Comparison of ENCODE assay signal across 8 mouse cellular contexts in genomic region chr5:125442136-125442995, GRCm38 (mm10). TPM values are rescaled to one million over a fixed set of nuclear protein-coding genes. Genes with fewer than 3 reads are reported as not detected.
DNase-seq lines count a peak whose midpoint lies in the region; ATAC-seq and TF ChIP-seq lines count a peak whose summit lies in the region.

No protein-coding gene starts in this region.

- DNase-seq in kidney, adult 11 months, result no peak
- DNase-seq in heart, postnatal 0 days (ENCODE audit: low spot score), result no peak
- peak; percentile 53 to 57 for DNase-seq in spleen, postnatal 36 days (ENCODE audit: low spot score in 2 of 2)
- no peak for DNase-seq in left cerebral cortex, postnatal 14 days (ENCODE audit: low spot score in 2 of 2)

- no peaks in the 10 kb centered on the region for H3K27me3 ChIP-seq in kidney, embryonic 14.5 days (ENCODE audit: control insufficient read depth, insufficient read depth, low read length)
- no peaks in the 10 kb centered on the region for H3K27me3 ChIP-seq in heart, postnatal 0 days (ENCODE audit: control insufficient read depth, insufficient read depth, low read length)
- no peaks in the 10 kb centered on the region for H3K27me3 ChIP-seq in liver, embryonic 16.5 days (ENCODE audit: control insufficient read depth, insufficient read depth, low read depth, low read length)

- TF ChIP-seq EP300 in heart, postnatal 0 days (IDR thresholded peaks at IDR 0.05; ENCODE audit: low read depth), result no peak

- no peaks in the 10 kb centered on the region for H3K9me3 ChIP-seq in kidney, embryonic 14.5 days (ENCODE audit: control insufficient read depth, low read length)
- H3K9me3 ChIP-seq in heart, postnatal 0 days (replicated peaks; ENCODE audit: control insufficient read depth, low read length), result no peaks in the 10 kb centered on the region
- H3K9me3 ChIP-seq in liver, embryonic 16.5 days (replicated peaks; ENCODE audit: control insufficient read depth, low read length), result no peaks in the 10 kb centered on the region

- H3K27ac ChIP-seq in kidney, embryonic 14.5 days (ENCODE audit: low read depth, low read length), result peak overlapping the region; percentile 82; the same call in 1 of the 2 replicates
- H3K27ac ChIP-seq in bone marrow, adult 2 months (ENCODE audit: control insufficient read depth, insufficient read depth, low read depth, low read length, poor library complexity), result peak overlapping the region; percentile 73
- peak overlapping the region; percentile 92 for H3K27ac ChIP-seq in heart, postnatal 0 days (ENCODE audit: low read depth)
- peak overlapping the region; percentile 69 for H3K27ac ChIP-seq in liver, embryonic 16.5 days (ENCODE audit: low read length)

- ATAC-seq in kidney, embryonic 14.5 days (ENCODE audit: low FRiP score, low TSS enrichment), result peak; percentile 7; the same call in 1 of the 2 replicates
- peak; percentile 1; the same call in 1 of the 2 replicates for ATAC-seq in heart, postnatal 0 days (ENCODE audit: insufficient read depth, low read depth)
- ATAC-seq in liver, embryonic 16.5 days (ENCODE audit: low read depth), result no peak
- ATAC-seq in cerebellum, adult (ENCODE audit: insufficient number of reproducible peaks, low FRiP score, low TSS enrichment), result no peak; the same call in 1 of the 2 replicates

- H3K4me1 ChIP-seq in kidney, embryonic 14.5 days (ENCODE audit: control insufficient read depth, insufficient read depth, low read length), result 0 out of 2 replicates have a peak, but pooled peaks cover 9% of the 10 kb centered on the region
- peaks cover 5% of the 10 kb centered on the region for H3K4me1 ChIP-seq in bone marrow, adult 2 months (ENCODE audit: control insufficient read depth, insufficient read depth, low read length)
- peaks cover 4% of the 10 kb centered on the region; the same call in 1 of the 2 replicates for H3K4me1 ChIP-seq in heart, postnatal 0 days (ENCODE audit: control insufficient read depth, insufficient read depth)
- peaks cover 22% of the 10 kb centered on the region for H3K4me1 ChIP-seq in liver, embryonic 16.5 days (ENCODE audit: control insufficient read depth, low read depth, low read length)

- no peak for TF ChIP-seq POLR2A in bone marrow, adult 2 months (IDR thresholded peaks at IDR 0.05; ENCODE audit: borderline replicate concordance, control insufficient read depth, low read depth, low read length)

- peak overlapping the region; percentile 80 for H3K4me3 ChIP-seq in kidney, embryonic 14.5 days (ENCODE audit: low read length)
- H3K4me3 ChIP-seq in bone marrow, adult 2 months (replicated peaks; ENCODE audit: control insufficient read depth, low read depth, low read length), result peak overlapping the region; percentile 65
- peak overlapping the region; percentile 96 for H3K4me3 ChIP-seq in heart, postnatal 0 days (ENCODE audit: low read depth, low read length)
- H3K4me3 ChIP-seq in liver, embryonic 16.5 days (ENCODE audit: low read depth, low read length), result peak overlapping the region; percentile 95

- intact Hi-C loops in left cerebral cortex, postnatal 14 days (cut with DNase I), result no loop called here

- no peak for TF ChIP-seq CTCF in bone marrow, adult 2 months (IDR thresholded peaks at IDR 0.05; ENCODE audit: control insufficient read depth, insufficient read depth, low read length)
- no peak for TF ChIP-seq CTCF in heart, postnatal 0 days (IDR thresholded peaks at IDR 0.05; ENCODE audit: low read depth)

- 20% methylated on average over 27 of the region's 27 CpGs for WGBS in kidney, embryonic 14.5 days
- WGBS in bone marrow, adult 2 months, result 15% methylated on average over 27 of the region's 27 CpGs
- WGBS in heart, postnatal 0 days, result 22% methylated on average over 27 of the region's 27 CpGs
- 16% methylated on average over 27 of the region's 27 CpGs for WGBS in liver, embryonic 16.5 days (ENCODE audit: insufficient replicate concordance)

- peak overlapping the region; percentile 81 for H3K9ac ChIP-seq in kidney, embryonic 14.5 days (ENCODE audit: low read depth, low read length)
- peak overlapping the region; percentile 85 for H3K9ac ChIP-seq in heart, postnatal 0 days (replicated peaks; ENCODE audit: low read depth, low read length)
- H3K9ac ChIP-seq in liver, embryonic 16.5 days (ENCODE audit: low read depth, low read length), result peak overlapping the region; percentile 84

- H3K4me2 ChIP-seq in kidney, embryonic 14.5 days (replicated peaks; ENCODE audit: low read depth, low read length), result peak overlapping the region; percentile 84
- peak overlapping the region; percentile 94 for H3K4me2 ChIP-seq in heart, postnatal 0 days (ENCODE audit: low read depth, low read length)
- peak overlapping the region; percentile 99 for H3K4me2 ChIP-seq in liver, embryonic 16.5 days (ENCODE audit: low read depth, low read length)

- no peaks in the 10 kb centered on the region; the same call in 1 of the 2 replicates for H3K36me3 ChIP-seq in kidney, embryonic 14.5 days (ENCODE audit: control insufficient read depth, insufficient read depth, low read length)
- H3K36me3 ChIP-seq in heart, postnatal 0 days (replicated peaks; ENCODE audit: control insufficient read depth, insufficient read depth, low read length), result no peaks in the 10 kb centered on the region
- H3K36me3 ChIP-seq in liver, embryonic 16.5 days (ENCODE audit: control insufficient read depth, insufficient read depth), result no peaks in the 10 kb centered on the region; the same call in 1 of the 2 replicates

RNA-seq across cellular contexts. Expression of gene Bri3bp, which starts 1.0 kb away (rescaled TPM):
- 29.6 and 39.8 TPM in 2 replicates for polyA plus RNA-seq in kidney, embryonic 14.5 days (2014; fragmentation: Nextera tagmentation; extraction: Ambion mirVana)
- polyA plus RNA-seq in bone marrow, adult 2 months (2011; ENCODE audit: insufficient read depth, insufficient read length, low replicate concordance, missing spikeins), result 4.1 and 9.4 TPM in 2 replicates
- total RNA-seq in heart, postnatal 0 days (2014; rRNA removed; ENCODE audit: low replicate concordance), result 27.8 and 41.5 TPM in 2 replicates
- polyA plus RNA-seq in heart, postnatal 0 days (2015; fragmentation: Nextera tagmentation; extraction: Ambion mirVana), result 59.2 and 65.8 TPM in 2 replicates
- 18.4 and 20.3 TPM in 2 replicates for polyA plus RNA-seq in liver, embryonic 16.5 days (2015; fragmentation: Nextera tagmentation; extraction: Ambion mirVana)
- 10 to 100 TPM; 81.0 to 85.6 TPM for total RNA-seq in left cerebral cortex, postnatal 14 days (2021)

RNA-seq across cellular contexts. Expression of gene Dhx37, which starts 8.4 kb away (rescaled TPM):
- 7.7 and 14.4 TPM in 2 replicates for polyA plus RNA-seq in kidney, embryonic 14.5 days (2014; fragmentation: Nextera tagmentation; extraction: Ambion mirVana)
- 12.3 and 36.6 TPM in 2 replicates for polyA plus RNA-seq in bone marrow, adult 2 months (2011; ENCODE audit: insufficient read depth, insufficient read length, low replicate concordance, missing spikeins)
- 5.9 and 16.2 TPM in 2 replicates for total RNA-seq in heart, postnatal 0 days (2014; rRNA removed; ENCODE audit: low replicate concordance)
- 5.5 and 6.8 TPM in 2 replicates for polyA plus RNA-seq in heart, postnatal 0 days (2015; fragmentation: Nextera tagmentation; extraction: Ambion mirVana)
- 4.0 and 4.2 TPM in 2 replicates for polyA plus RNA-seq in liver, embryonic 16.5 days (2015; fragmentation: Nextera tagmentation; extraction: Ambion mirVana)
- 10 to 100 TPM; 10.1 to 10.9 TPM for total RNA-seq in left cerebral cortex, postnatal 14 days (2021)

RNA-seq across cellular contexts. Expression of gene Aacs, which starts 33.2 kb away (rescaled TPM):
- 21.0 and 36.6 TPM in 2 replicates for polyA plus RNA-seq in kidney, embryonic 14.5 days (2014; fragmentation: Nextera tagmentation; extraction: Ambion mirVana)
- 4.3 and 18.4 TPM in 2 replicates for polyA plus RNA-seq in bone marrow, adult 2 months (2011; ENCODE audit: insufficient read depth, insufficient read length, low replicate concordance, missing spikeins)
- total RNA-seq in heart, postnatal 0 days (2014; rRNA removed; ENCODE audit: low replicate concordance), result 6.7 and 13.9 TPM in 2 replicates
- 4.8 and 5.4 TPM in 2 replicates for polyA plus RNA-seq in heart, postnatal 0 days (2015; fragmentation: Nextera tagmentation; extraction: Ambion mirVana)
- polyA plus RNA-seq in liver, embryonic 16.5 days (2015; fragmentation: Nextera tagmentation; extraction: Ambion mirVana), result 16.6 and 20.6 TPM in 2 replicates
- 10 to 100 TPM; 62.2 to 68.4 TPM for total RNA-seq in left cerebral cortex, postnatal 14 days (2021)

RNA-seq across cellular contexts. Expression of gene Ubc, which starts 52.4 kb away (rescaled TPM):
- polyA plus RNA-seq in kidney, embryonic 14.5 days (2014; fragmentation: Nextera tagmentation; extraction: Ambion mirVana), result 715 and 1,051 TPM in 2 replicates
- 98.4 and 168 TPM in 2 replicates for polyA plus RNA-seq in bone marrow, adult 2 months (2011; ENCODE audit: insufficient read depth, insufficient read length, low replicate concordance, missing spikeins)
- total RNA-seq in heart, postnatal 0 days (2014; rRNA removed; ENCODE audit: low replicate concordance), result 889 and 1,003 TPM in 2 replicates
- polyA plus RNA-seq in heart, postnatal 0 days (2015; fragmentation: Nextera tagmentation; extraction: Ambion mirVana), result 742 and 892 TPM in 2 replicates
- 573 and 608 TPM in 2 replicates for polyA plus RNA-seq in liver, embryonic 16.5 days (2015; fragmentation: Nextera tagmentation; extraction: Ambion mirVana)
- 100 to 1,000 TPM; 752 to 821 TPM for total RNA-seq in left cerebral cortex, postnatal 14 days (2021)

RNA-seq across cellular contexts. Expression of gene Gm10382, which starts 53.2 kb away (rescaled TPM):
- polyA plus RNA-seq in kidney, embryonic 14.5 days (2014; fragmentation: Nextera tagmentation; extraction: Ambion mirVana), result 0.16 and 0.41 TPM in 2 replicates
- not detected in 2 replicates for polyA plus RNA-seq in bone marrow, adult 2 months (2011; ENCODE audit: insufficient read depth, insufficient read length, low replicate concordance, missing spikeins)
- not detected in 2 replicates for total RNA-seq in heart, postnatal 0 days (2014; rRNA removed; ENCODE audit: low replicate concordance)
- polyA plus RNA-seq in heart, postnatal 0 days (2015; fragmentation: Nextera tagmentation; extraction: Ambion mirVana), result 0.32 and 0.78 TPM in 2 replicates
- 0.18 and 0.27 TPM in 2 replicates for polyA plus RNA-seq in liver, embryonic 16.5 days (2015; fragmentation: Nextera tagmentation; extraction: Ambion mirVana)
- under 1 TPM in 1 of 2 experiments, not detected in 1; 0.37 TPM for total RNA-seq in left cerebral cortex, postnatal 14 days (2021)

Comparison
In these comparisons a context has a peak if more than half of its experiments do, and no peak if none do; other contexts are left out.
1. ATAC-seq: peak in kidney, embryonic 14.5 days (single experiment) and heart, postnatal 0 days (single experiment); none in liver, embryonic 16.5 days (single experiment) and cerebellum, adult (single experiment).
2. DNase-seq: peak in spleen, postnatal 36 days (2 of 2); none in kidney, adult 11 months (single experiment), heart, postnatal 0 days (single experiment) and left cerebral cortex, postnatal 14 days (0 of 2).
3. Peak in every context shown above with its lines, with median percentiles within 50 percentile points of each other: H3K27ac ChIP-seq, H3K4me2 ChIP-seq, H3K4me3 ChIP-seq and H3K9ac ChIP-seq.